Comparison of ENCODE assay signal across 18 mouse cellular contexts in genomic region chr1:85739819-85740218, GRCm38 (mm10). TPM values are rescaled to one million over a fixed set of nuclear protein-coding genes. Genes with fewer than 3 reads are reported as not detected.
DNase-seq lines count a peak whose midpoint lies in the region.
"Had no signal": no experiment of that assay in that cellular context is flagged by ENCODE, and none has a peak within 500 bp of the region (broad histone marks: within the 10 kb centered on the region; RNA-seq: fewer than 3 reads in every experiment).

No protein-coding gene starts in this region.

- no peaks in the 10 kb centered on the region for H3K27me3 ChIP-seq in splenic B cell, adult 2 months (ENCODE audit: control insufficient read depth, insufficient read depth, low read length, poor library complexity, severe bottlenecking)
- H3K27me3 ChIP-seq: hindbrain, embryonic 12.5 days; midbrain, embryonic 15.5 days; neural tube, embryonic 15.5 days had no signal

- no peaks in the 10 kb centered on the region for H3K36me3 ChIP-seq in splenic B cell, adult 2 months (ENCODE audit: control insufficient read depth, insufficient read depth, low read length, poor library complexity, severe bottlenecking)
- H3K36me3 ChIP-seq: forebrain, embryonic 10.5 days; hindbrain, embryonic 12.5 days; limb, embryonic 10.5 days; midbrain, embryonic 15.5 days; neural tube, embryonic 15.5 days had no signal

- peak; percentile 84 for DNase-seq in CD4-positive helper T cell, adult 2 months (ENCODE audit: low read depth, low spot score)
- peak; percentile 69 for DNase-seq in T-cell, adult 2 months (ENCODE audit: low spot score)
- peak; percentile 54 for DNase-seq in splenic B cell, adult 2 months (ENCODE audit: low read depth, low spot score)
- DNase-seq in thymus, postnatal 36 days, result peak; percentile 43 to 52
- no peak for DNase-seq in frontal cortex, adult 2 months (ENCODE audit: extremely low spot score in 1 of 2, low spot score in 1 of 2)
- no peak for DNase-seq in heart, adult 11 months
- no peak for DNase-seq in right cerebral cortex, postnatal 25 days
- DNase-seq: adrenal gland, postnatal 36 days; cerebellum, adult 9-10 months; gastrocnemius, postnatal 36 days; kidney, adult 2 months; liver; right cerebral cortex, adult 18-20 months had no signal

RNA-seq across cellular contexts. Expression of gene A630001G21Rik, which starts 38.6 kb away (rescaled TPM):
- polyA plus RNA-seq in frontal cortex, adult 2 months (2012; rRNA removed), result 1.2 and 1.3 TPM in 2 replicates

RNA-seq across cellular contexts. Expression of gene Cab39, which starts 53.4 kb away (rescaled TPM):
- polyA plus RNA-seq in frontal cortex, adult 2 months (2012; rRNA removed), result 108 and 115 TPM in 2 replicates

Comparison
In these comparisons a context has a peak if more than half of its experiments do, and no peak if none do; other contexts are left out.
1. DNase-seq: peak in CD4-positive helper T cell, adult 2 months (single experiment), T-cell, adult 2 months (single experiment), splenic B cell, adult 2 months (single experiment) and thymus, postnatal 36 days (2 of 2); none in frontal cortex, adult 2 months (0 of 2), heart, adult 11 months (single experiment) and right cerebral cortex, postnatal 25 days (single experiment).